ENCODE assay signal across 9 mouse cellular contexts in genomic region chr8:83260418-83261215, GRCm38 (mm10). TPM values are rescaled to one million over a fixed set of nuclear protein-coding genes. Genes with fewer than 3 reads are reported as not detected.
DNase-seq lines count a peak whose midpoint lies in the region; ATAC-seq lines count a peak whose summit lies in the region.
"Had no signal": no experiment of that assay in that cellular context is flagged by ENCODE, and none has a peak within 500 bp of the region (broad histone marks: within the 10 kb centered on the region; RNA-seq: fewer than 3 reads in every experiment).

No protein-coding gene starts in this region.

- no peak overlapping the region for H3K4me2 ChIP-seq in lung, embryonic 16.5 days (ENCODE audit: low read depth, low read length)

- H3K4me3 ChIP-seq in hindbrain, embryonic 10.5 days: no peak overlapping the region
- no peak overlapping the region for H3K4me3 ChIP-seq in lung, embryonic 16.5 days (ENCODE audit: low read length)

- H3K9me3 ChIP-seq in hindbrain, embryonic 10.5 days: no peaks in the 10 kb centered on the region
- no peaks in the 10 kb centered on the region for H3K9me3 ChIP-seq in lung, embryonic 16.5 days (ENCODE audit: control insufficient read depth, low read length)

- peaks cover 61% of the 10 kb centered on the region for H3K36me3 ChIP-seq in hindbrain, embryonic 10.5 days
- no peaks in the 10 kb centered on the region for H3K36me3 ChIP-seq in lung, embryonic 16.5 days (ENCODE audit: control insufficient read depth, insufficient read depth, low read length)

- no peaks in the 10 kb centered on the region for H3K27me3 ChIP-seq in hindbrain, embryonic 10.5 days (ENCODE audit: insufficient read depth, poor library complexity, severe bottlenecking)
- H3K27me3 ChIP-seq in lung, embryonic 16.5 days (ENCODE audit: control insufficient read depth, insufficient read depth, low read depth, low read length): no peaks in the 10 kb centered on the region

- no peak overlapping the region for H3K27ac ChIP-seq in hindbrain, embryonic 10.5 days
- no peak overlapping the region for H3K27ac ChIP-seq in lung, embryonic 16.5 days (ENCODE audit: low read length)

- H3K4me1 ChIP-seq in hindbrain, embryonic 10.5 days (replicated peaks): no peaks in the 10 kb centered on the region
- H3K4me1 ChIP-seq in lung, embryonic 16.5 days (replicated peaks; ENCODE audit: control insufficient read depth, insufficient read depth, low read length): no peaks in the 10 kb centered on the region

- 72% methylated on average over 16 of the region's 16 CpGs for WGBS in hindbrain, embryonic 10.5 days
- 71% methylated on average over 16 of the region's 16 CpGs for WGBS in lung, embryonic 16.5 days

- no peak overlapping the region for H3K9ac ChIP-seq in lung, embryonic 16.5 days (ENCODE audit: low read length)

- peak; percentile 77 for ATAC-seq in erythroid progenitor cell, adult 5-6 weeks (replicated peaks; ENCODE audit: low FRiP score, poor library complexity, severe bottlenecking)
- ATAC-seq in lung, embryonic 16.5 days (ENCODE audit: low read depth): peak; percentile 66

- DNase-seq in Muller cell, postnatal 12 days (ENCODE audit: inconsistent ontology term): peak; percentile 24
- peak; percentile 40 for DNase-seq in c-Kit-negative CD71-positive TER-119-positive erythroid progenitor cells, embryonic 14.5 days (ENCODE audit: low read depth, low spot score)
- DNase-seq in hindbrain, embryonic 10.5 days (ENCODE audit: low spot score): peak; percentile 64
- peak; percentile 25 to 34 for DNase-seq in layer of hippocampus, adult 8-10 months (ENCODE audit: low spot score in 2 of 2)
- peak; percentile 20 for DNase-seq in ovary, postnatal 36 days (ENCODE audit: low spot score)
- DNase-seq in urinary bladder, postnatal 36 days (ENCODE audit: low spot score in 2 of 2): peak; percentile 16 to 45

RNA-seq across cellular contexts. Expression of gene Ucp1, which starts 29.5 kb away (rescaled TPM):
- total RNA-seq in erythroid progenitor cell, adult 5-6 weeks (2015; ENCODE audit: low replicate concordance): not detected in 2 replicates
- not detected in 2 replicates for total RNA-seq in erythroid progenitor cell, adult 5-6 weeks (2017; ENCODE audit: low replicate concordance)
- 0.10 TPM in 1 of 2 replicates, not detected in the other for polyA plus RNA-seq in hindbrain, embryonic 10.5 days (2016; fragmentation: Nextera tagmentation; extraction: Ambion mirVana)
- under 1 TPM in 1 of 4 experiments, not detected in 3; 0.20 TPM for total RNA-seq in layer of hippocampus, adult 8-10 months (2022)
- 0.16 TPM in 1 of 2 replicates, not detected in the other for polyA plus RNA-seq in lung, embryonic 16.5 days (2015; fragmentation: Nextera tagmentation; extraction: Ambion mirVana)
- total RNA-seq: neutrophil, adult 5-6 weeks had no signal
